Mouse (Mus musculus): ENCODE results near the gene Map1s.

GRCm38 (mm10) chr8:70928778-70929322 is 23.1 kb downstream of the Map1s start:
- no peak for TF ChIP-seq CTCF (conservative IDR thresholded peaks at IDR 0.05; ENCODE audit: insufficient read depth, insufficient read length, low read depth, low read length)
- no peak for TF ChIP-seq POLR2A (IDR thresholded peaks at IDR 0.05; ENCODE audit: low read depth, low read length)

All from kidney, adult 2 months (tissue).